Mouse (Mus musculus) neutrophil, adult 5-6 weeks (primary cell): ENCODE measurements around the gene Trim31. TPM values are rescaled to one million over a fixed set of nuclear protein-coding genes. Genes with fewer than 3 reads are reported as not detected.

Experiments used
- ATAC-seq: fragments of 151-379, 151-347 bp; 2 replicates; pipeline ENCODE4 v1.8.0; 2017; ENCODE audit warnings: mild to moderate bottlenecking, moderate TSS enrichment; ENCODE audit not compliant: insufficient number of reproducible peaks, poor library complexity, low FRiP score, severe bottlenecking; ENCODE audit errors: extremely low read depth
- total RNA-seq: library from RNA; stranded (forward); fragments of 200-1000 nt; gene quantifications from 2 replicates; pipeline ENCODE4 v1.2.3, GENCODE M21; 2017

Gene Trim31
- total RNA-seq, result not detected in 2 replicates

DNA sequence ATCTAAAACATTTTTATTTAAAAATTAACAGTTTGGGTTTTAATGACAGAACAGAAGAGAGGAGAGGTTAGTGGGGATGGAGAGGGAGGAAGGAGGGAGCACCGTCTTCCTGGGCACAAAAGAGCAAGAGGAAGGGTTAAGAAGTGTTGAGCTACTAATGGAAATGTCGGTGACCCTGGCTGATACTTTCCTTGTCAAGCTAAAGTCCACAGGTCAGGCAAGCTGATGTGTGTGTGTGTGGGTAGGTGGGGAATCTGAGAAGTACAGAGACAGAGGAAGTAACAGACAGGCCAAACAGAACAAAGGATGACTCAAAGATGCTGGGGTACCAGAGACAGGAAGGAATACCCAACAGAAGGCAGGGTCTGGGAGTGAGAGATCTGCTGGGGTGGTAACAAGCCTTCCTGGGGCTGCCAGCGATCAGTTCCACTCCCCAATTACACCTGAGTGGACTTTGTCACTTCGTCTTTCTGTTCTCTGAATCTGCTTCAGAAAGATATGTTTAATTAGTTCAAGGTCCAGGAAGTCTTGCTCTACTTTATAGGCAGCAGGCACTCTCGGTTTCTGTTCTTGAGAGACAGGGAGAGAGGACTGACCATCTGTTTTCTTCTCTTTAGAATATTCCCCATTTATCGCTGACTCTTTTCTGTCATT, at the start of gene Trim31:
Gene Trim31 (plus strand): TSS at position 567 of the 654 bp plus-strand sequence.
- ATAC-seq, result no peak

- no peak for ATAC-seq
Observed at GRCm38 (mm10) chr17:36848911-36849310, 49.0 kb upstream of the Trim31 start.

GRCm38 (mm10) chr17:36849992-36850391, 47.9 kb upstream of the Trim31 start:
- ATAC-seq, result no peak

GRCm38 (mm10) chr17:36851200-36851599, 46.7 kb upstream of the Trim31 start:
- no peak for ATAC-seq

DNA sequence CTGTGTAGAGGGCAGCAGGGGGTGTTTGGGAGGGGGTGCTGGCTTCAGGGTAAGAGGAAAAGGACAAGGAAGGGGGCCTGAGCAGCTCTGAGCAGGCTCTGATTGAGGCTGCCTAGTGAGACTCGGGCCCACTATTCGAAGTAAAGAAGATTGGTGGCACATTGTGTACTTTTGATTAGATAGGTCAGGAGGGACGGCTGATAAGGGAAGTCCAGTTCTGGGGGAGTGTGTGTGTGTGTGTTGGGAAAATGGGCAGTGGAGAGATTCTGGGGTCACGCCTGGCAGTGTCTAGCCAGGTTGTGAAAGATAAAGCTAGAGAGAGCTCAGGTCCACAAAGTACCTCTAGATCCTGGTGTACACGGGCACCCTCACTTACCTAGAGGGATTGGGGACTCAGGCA, 46.3 kb upstream of the Trim31 start:
- ATAC-seq, result no peak

GRCm38 (mm10) chr17:36855484-36855883, 42.4 kb upstream of the Trim31 start:
- ATAC-seq, result no peak

- no peak for ATAC-seq
Observed at GRCm38 (mm10) chr17:36856236-36856635, 41.7 kb upstream of the Trim31 start.

DNA sequence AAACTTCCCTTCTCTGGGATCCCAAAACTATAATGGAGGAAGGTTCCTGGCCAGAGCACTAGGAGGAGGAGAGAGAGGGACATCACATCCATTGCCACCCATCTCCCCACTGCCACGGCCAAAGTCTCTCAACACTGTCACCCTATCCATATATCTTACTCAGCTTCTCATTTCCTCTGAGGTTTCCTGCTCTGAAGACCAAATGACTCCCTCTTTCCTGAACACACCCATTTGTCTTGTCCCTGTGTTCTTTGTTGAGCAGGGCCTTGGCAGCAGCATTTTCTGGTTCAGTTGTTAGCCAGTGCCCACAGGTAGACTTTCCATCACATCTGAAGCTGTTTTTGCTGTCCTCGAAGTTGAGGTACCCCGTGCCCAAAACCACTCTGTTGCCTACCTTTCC, 39.7 kb upstream of the Trim31 start:
- ATAC-seq, result no peak

- no peak for ATAC-seq
Observed at GRCm38 (mm10) chr17:36861680-36862079, 36.2 kb upstream of the Trim31 start.

DNA sequence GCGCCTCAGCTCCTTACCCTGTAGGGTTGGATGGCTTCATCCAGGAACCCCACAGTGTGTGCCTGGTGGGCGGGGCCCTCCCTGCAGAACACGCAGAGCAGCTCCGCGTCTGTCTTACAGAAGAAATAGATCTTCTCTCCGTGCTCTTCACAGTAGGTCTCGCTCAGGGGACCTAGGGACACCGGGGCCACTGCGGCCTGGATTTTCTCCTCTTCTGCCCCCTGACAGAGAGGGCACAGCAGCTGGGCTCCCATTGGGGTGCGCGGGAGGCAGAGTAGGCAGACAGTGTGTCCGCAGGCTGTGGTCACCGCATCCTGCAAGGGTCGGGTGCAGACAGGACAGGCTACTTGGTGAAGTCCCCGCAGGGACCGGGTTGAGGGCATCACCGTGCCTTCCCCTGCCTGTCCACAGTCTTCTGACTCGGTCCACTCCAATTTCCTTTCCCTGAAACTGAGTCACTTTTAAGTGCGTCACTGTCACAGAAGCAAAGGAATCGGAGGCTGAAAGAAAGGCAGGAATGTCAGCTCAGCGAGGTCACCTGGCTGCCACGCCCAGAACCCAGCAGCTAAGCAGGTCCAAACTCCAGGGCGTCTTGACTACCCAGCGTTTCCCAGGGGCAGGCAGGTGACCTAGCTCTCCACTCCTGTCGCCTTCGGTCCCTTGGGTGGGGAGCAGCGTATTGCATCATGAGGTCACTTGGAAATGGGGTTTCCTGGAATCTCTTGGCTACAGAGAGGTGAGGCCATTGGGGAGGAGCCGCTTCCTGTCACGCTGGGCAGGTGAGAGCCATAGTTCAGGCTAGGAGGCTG, 31.0 kb upstream of the Trim31 start, which contains the start of gene Trim15:
Gene Trim15 (minus strand): TSS at position 492 of the 809 bp plus-strand sequence.
- no peak for ATAC-seq

GRCm38 (mm10) chr17:36868836-36869235, 29.1 kb upstream of the Trim31 start:
- no peak for ATAC-seq

- ATAC-seq, result no peak
Observed at GRCm38 (mm10) chr17:36869284-36869954, 28.5 kb upstream of the Trim31 start, which contains the start of gene Trim10. Trim10 (plus strand) TSS chr17:36869574.

- ATAC-seq, result no peak
Observed at GRCm38 (mm10) chr17:36869955-36870810, 27.7 kb upstream of the Trim31 start.

- no peak for ATAC-seq
Observed at GRCm38 (mm10) chr17:36874636-36875035, 23.3 kb upstream of the Trim31 start.

GRCm38 (mm10) chr17:36883350-36883749, 14.6 kb upstream of the Trim31 start:
- ATAC-seq, result no peak

DNA sequence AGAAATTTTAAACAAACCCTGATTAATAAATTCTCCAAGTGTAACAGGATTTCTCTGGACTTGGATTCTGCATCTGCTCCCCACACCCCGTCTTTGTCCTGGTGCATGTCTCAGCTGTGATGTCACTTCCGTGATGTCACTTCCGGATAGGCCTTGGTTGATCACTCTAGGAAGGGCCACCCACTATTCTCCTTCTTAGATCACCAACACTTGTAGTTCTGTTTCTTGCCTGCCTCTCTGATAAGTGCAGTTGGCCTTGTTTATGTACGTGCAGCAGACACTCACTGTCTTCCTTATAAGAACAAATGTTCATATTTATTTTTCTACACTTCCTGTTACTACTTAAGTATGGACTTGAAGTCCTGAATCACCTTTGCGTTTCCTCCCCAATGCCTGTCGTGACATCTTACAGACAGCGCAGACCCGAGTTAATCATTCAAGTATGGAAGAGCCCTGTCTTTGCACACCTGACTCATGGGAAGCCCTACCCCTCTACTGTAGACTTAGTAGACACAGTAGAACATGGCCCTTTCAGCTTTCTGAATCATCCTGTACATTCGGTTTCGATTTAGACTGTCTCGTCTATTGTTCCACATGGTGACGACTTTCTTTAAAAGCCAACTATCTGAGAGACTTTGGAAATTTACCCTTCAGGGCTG, 12.7 kb upstream of the Trim31 start:
- ATAC-seq, result no peak

- ATAC-seq, result no peak
Observed at GRCm38 (mm10) chr17:36890073-36890903, 7.6 kb upstream of the Trim31 start, which contains the start of gene Trim40. Trim40 (minus strand) TSS chr17:36890123.
